Mouse (Mus musculus): Measurements from ENCODE around the gene H2al1g. TPM values are rescaled to one million over a fixed set of nuclear protein-coding genes. Genes with fewer than 3 reads are reported as not detected.
"Not testable (repeated sequence)": the region's sequence is repeated elsewhere in the genome, so short reads cannot be mapped to it uniquely, and the experiment has no call there.

Gene H2al1g
- polyA plus RNA-seq, 1 experiment from 2014 or later: not detected

- H3K9ac ChIP-seq; H3K27ac ChIP-seq; H3K4me3 ChIP-seq; H3K4me2 ChIP-seq (replicated peaks); H3K9me3 ChIP-seq; ATAC-seq (ENCODE audit: insufficient number of reproducible peaks, insufficient read depth, low FRiP score, low TSS enrichment); H3K4me1 ChIP-seq; H3K27me3 ChIP-seq; H3K36me3 ChIP-seq: not testable (repeated sequence)
- no CpG with 5 or more reads among the region's 6 CpGs for WGBS
Observed at GRCm38 (mm10) chrX:11314858-11315257, 3.2 kb upstream of the H2al1g start, which contains the start of gene H2al1f. Gene H2al1f (plus strand): TSS chrX:11315158.

GRCm38 (mm10) chrX:11321192-11321591 lies 3.1 kb downstream of the H2al1g start, which contains the start of gene H2al1h:
Gene H2al1h (plus strand): TSS chrX:11321492.
- not testable (repeated sequence) for H3K9ac ChIP-seq; H3K4me3 ChIP-seq; H3K36me3 ChIP-seq; H3K4me1 ChIP-seq; H3K9me3 ChIP-seq; ATAC-seq (ENCODE audit: insufficient number of reproducible peaks, insufficient read depth, low FRiP score, low TSS enrichment); H3K27ac ChIP-seq; H3K27me3 ChIP-seq; H3K4me2 ChIP-seq (replicated peaks)
- no CpG with 5 or more reads among the region's 6 CpGs for WGBS

GRCm38 (mm10) chrX:11324359-11324758 lies 6.3 kb downstream of the H2al1g start, which contains the start of gene H2al1i:
Gene H2al1i (plus strand): TSS chrX:11324659.
- WGBS: no CpG with 5 or more reads among the region's 5 CpGs
- H3K9ac ChIP-seq; ATAC-seq (ENCODE audit: insufficient number of reproducible peaks, insufficient read depth, low FRiP score, low TSS enrichment); H3K4me3 ChIP-seq; H3K4me1 ChIP-seq; H3K27ac ChIP-seq; H3K36me3 ChIP-seq; H3K27me3 ChIP-seq; H3K9me3 ChIP-seq; H3K4me2 ChIP-seq (replicated peaks): not testable (repeated sequence)

- not testable (repeated sequence) for H3K27ac ChIP-seq; ATAC-seq (ENCODE audit: insufficient number of reproducible peaks, insufficient read depth, low FRiP score, low TSS enrichment); H3K27me3 ChIP-seq; H3K4me3 ChIP-seq; H3K4me1 ChIP-seq; H3K4me2 ChIP-seq (replicated peaks); H3K9me3 ChIP-seq; H3K9ac ChIP-seq; H3K36me3 ChIP-seq
- 82% methylated on average over 2 of the region's 2 CpGs for WGBS
Observed at GRCm38 (mm10) chrX:11327522-11327921, 9.5 kb downstream of the H2al1g start, which contains the start of gene H2al1j. Gene H2al1j (plus strand): TSS chrX:11327822.

- Histone ChIP-seq H3K9ac (no peak overlapping the region), H3K27me3 (no peaks in the 10 kb centered on the region), H3K4me3 (no peak overlapping the region), H3K36me3 (no peaks in the 10 kb centered on the region), H3K4me2 (replicated peaks) (0 out of 2 replicates have a peak overlapping the region, but pooled peaks have one; percentile 5), H3K4me1 (peaks cover 2% of the 10 kb centered on the region; the same call in 1 of the 2 replicates), H3K27ac (peak overlapping the region; percentile 46; the same call in 1 of the 2 replicates), H3K9me3 (no peaks in the 10 kb centered on the region)
- WGBS: 39% methylated on average over 9 of the region's 9 CpGs
- ATAC-seq (ENCODE audit: insufficient number of reproducible peaks, insufficient read depth, low FRiP score, low TSS enrichment): no peak
Observed at GRCm38 (mm10) chrX:11345762-11346161, 27.7 kb downstream of the H2al1g start.

GRCm38 (mm10) chrX:11346756-11347155 lies 28.7 kb downstream of the H2al1g start:
- no peak overlapping the region for H3K27ac ChIP-seq
- no peak for ATAC-seq (ENCODE audit: insufficient number of reproducible peaks, insufficient read depth, low FRiP score, low TSS enrichment)
- no peak overlapping the region for H3K9ac ChIP-seq
- 86% methylated on average over 3 of the region's 3 CpGs for WGBS
- no peaks in the 10 kb centered on the region for H3K27me3 ChIP-seq
- H3K36me3 ChIP-seq: no peaks in the 10 kb centered on the region
- no peak overlapping the region for H3K4me2 ChIP-seq (replicated peaks)
- no peak overlapping the region for H3K4me3 ChIP-seq
- H3K9me3 ChIP-seq: no peaks in the 10 kb centered on the region
- H3K4me1 ChIP-seq: peaks cover 2% of the 10 kb centered on the region; the same call in 1 of the 2 replicates

GRCm38 (mm10) chrX:11360823-11361222 lies 42.8 kb downstream of the H2al1g start:
- Histone ChIP-seq H3K9me3 (no peaks in the 10 kb centered on the region), H3K4me1 (0 out of 2 replicates have a peak, but pooled peaks cover 2% of the 10 kb centered on the region), H3K4me2 (replicated peaks) (no peak overlapping the region), H3K9ac (no peak overlapping the region), H3K27ac (no peak overlapping the region), H3K27me3 (no peaks in the 10 kb centered on the region), H3K36me3 (no peaks in the 10 kb centered on the region), H3K4me3 (no peak overlapping the region)
- 81% methylated on average over 6 of the region's 6 CpGs for WGBS
- ATAC-seq (ENCODE audit: insufficient number of reproducible peaks, insufficient read depth, low FRiP score, low TSS enrichment): no peak

GRCm38 (mm10) chrX:11361261-11361660 lies 43.2 kb downstream of the H2al1g start:
- Histone ChIP-seq H3K27me3 (no peaks in the 10 kb centered on the region), H3K4me1 (0 out of 2 replicates have a peak, but pooled peaks cover 2% of the 10 kb centered on the region), H3K9me3 (no peaks in the 10 kb centered on the region), H3K27ac (no peak overlapping the region), H3K4me2 (replicated peaks) (no peak overlapping the region), H3K36me3 (no peaks in the 10 kb centered on the region), H3K4me3 (no peak overlapping the region), H3K9ac (no peak overlapping the region)
- WGBS: 91% methylated on average over 2 of the region's 2 CpGs
- no peak for ATAC-seq (ENCODE audit: insufficient number of reproducible peaks, insufficient read depth, low FRiP score, low TSS enrichment)

GRCm38 (mm10) chrX:11363890-11364289 lies 45.8 kb downstream of the H2al1g start:
- Histone ChIP-seq H3K9ac (no peak overlapping the region), H3K27me3 (no peaks in the 10 kb centered on the region), H3K4me3 (no peak overlapping the region), H3K4me2 (replicated peaks) (no peak overlapping the region), H3K27ac (no peak overlapping the region), H3K9me3 (no peaks in the 10 kb centered on the region), H3K36me3 (no peaks in the 10 kb centered on the region), H3K4me1 (0 out of 2 replicates have a peak, but pooled peaks cover 2% of the 10 kb centered on the region)
- no peak for ATAC-seq (ENCODE audit: insufficient number of reproducible peaks, insufficient read depth, low FRiP score, low TSS enrichment)
- 50% methylated on average over 6 of the region's 6 CpGs for WGBS

- H3K27me3 ChIP-seq: 0 out of 2 replicates have a peak, but pooled peaks cover 2% of the 10 kb centered on the region
- 27% methylated on average over 12 of the region's 12 CpGs for WGBS
- H3K9ac ChIP-seq: no peak overlapping the region
- no peak overlapping the region for H3K27ac ChIP-seq
- no peaks in the 10 kb centered on the region for H3K9me3 ChIP-seq
- no peak for ATAC-seq (ENCODE audit: insufficient number of reproducible peaks, insufficient read depth, low FRiP score, low TSS enrichment)
- H3K4me3 ChIP-seq: no peak overlapping the region
- H3K4me1 ChIP-seq: 0 out of 2 replicates have a peak, but pooled peaks cover 2% of the 10 kb centered on the region
- no peak overlapping the region for H3K4me2 ChIP-seq (replicated peaks)
- no peaks in the 10 kb centered on the region for H3K36me3 ChIP-seq
Observed at GRCm38 (mm10) chrX:11365151-11365550, 47.1 kb downstream of the H2al1g start.

All from embryonic facial prominence, embryonic 12.5 days (tissue).